ENCODE assay signal across 28 mouse cellular contexts in the genomic region with DNA sequence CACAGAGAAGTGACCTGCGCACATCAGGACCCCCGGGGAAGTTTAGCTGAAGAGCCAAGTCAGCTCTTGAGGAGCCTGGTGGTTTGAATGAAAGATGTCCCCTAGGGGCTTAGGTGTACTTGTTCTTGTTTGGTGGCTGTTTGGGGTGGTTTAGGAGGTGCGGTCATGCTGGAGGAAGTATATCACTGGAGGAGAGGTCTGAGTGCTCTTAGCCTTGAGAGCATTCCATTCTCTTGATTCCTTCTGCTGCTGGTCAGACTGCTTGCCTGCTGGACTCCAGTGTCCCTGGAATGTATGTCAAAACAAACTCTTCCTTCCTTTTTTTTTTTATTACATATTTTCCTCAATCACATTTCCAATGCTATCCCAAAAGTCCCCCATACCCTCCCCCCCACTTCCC.
DNase-seq lines count a peak whose midpoint lies in the region; ATAC-seq and TF ChIP-seq lines count a peak whose summit lies in the region.
"Had no signal": no experiment of that assay in that cellular context is flagged by ENCODE, and none has a peak within 500 bp of the region (broad histone marks: within the 10 kb centered on the region; RNA-seq: fewer than 3 reads in every experiment).

No protein-coding gene starts in this region.

- no peak overlapping the region for H3K27ac ChIP-seq in kidney, postnatal 0 days
- no peak overlapping the region for H3K27ac ChIP-seq in kidney, embryonic 14.5 days (ENCODE audit: low read depth, low read length)
- H3K27ac ChIP-seq in lung, embryonic 15.5 days: no peak overlapping the region
- H3K27ac ChIP-seq in lung, postnatal 0 days (ENCODE audit: low read length): peak overlapping the region; percentile 77
- H3K27ac ChIP-seq: embryonic facial prominence, embryonic 13.5 days; forebrain, embryonic 10.5 days; forebrain, embryonic 13.5 days; heart, embryonic 13.5 days; hindbrain, embryonic 14.5 days; hindbrain, postnatal 0 days had no signal

- H3K9ac ChIP-seq in kidney, postnatal 0 days (ENCODE audit: low read depth, low read length): no peak overlapping the region
- no peak overlapping the region for H3K9ac ChIP-seq in kidney, embryonic 14.5 days (ENCODE audit: low read depth, low read length)
- H3K9ac ChIP-seq in lung, embryonic 15.5 days: no peak overlapping the region
- no peak overlapping the region for H3K9ac ChIP-seq in lung, postnatal 0 days (replicated peaks; ENCODE audit: low read depth)
- H3K9ac ChIP-seq: embryonic facial prominence, embryonic 13.5 days; forebrain, embryonic 13.5 days; heart, embryonic 13.5 days; hindbrain, embryonic 14.5 days had no signal

- H3K4me3 ChIP-seq in kidney, postnatal 0 days (replicated peaks; ENCODE audit: low read depth, low read length): no peak overlapping the region
- H3K4me3 ChIP-seq in kidney, embryonic 14.5 days (ENCODE audit: low read length): no peak overlapping the region
- no peak overlapping the region for H3K4me3 ChIP-seq in lung, embryonic 15.5 days
- no peak overlapping the region for H3K4me3 ChIP-seq in lung, postnatal 0 days (ENCODE audit: low read depth, low read length)
- H3K4me3 ChIP-seq: embryonic facial prominence, embryonic 10.5 days; embryonic facial prominence, embryonic 13.5 days; forebrain, embryonic 10.5 days; forebrain, embryonic 13.5 days; heart, embryonic 13.5 days had no signal

- no peak overlapping the region for H3K4me2 ChIP-seq in kidney, postnatal 0 days (ENCODE audit: low read length)
- no peak overlapping the region for H3K4me2 ChIP-seq in kidney, embryonic 14.5 days (replicated peaks; ENCODE audit: low read depth, low read length)
- H3K4me2 ChIP-seq in lung, embryonic 15.5 days: no peak overlapping the region
- H3K4me2 ChIP-seq in lung, postnatal 0 days (replicated peaks; ENCODE audit: low read depth, low read length): no peak overlapping the region; the same call in 1 of the 2 replicates
- H3K4me2 ChIP-seq: embryonic facial prominence, embryonic 13.5 days; forebrain, embryonic 13.5 days; heart, embryonic 13.5 days; hindbrain, embryonic 14.5 days had no signal

- no peaks in the 10 kb centered on the region for H3K9me3 ChIP-seq in kidney, postnatal 0 days (replicated peaks; ENCODE audit: low read length)
- no peaks in the 10 kb centered on the region for H3K9me3 ChIP-seq in kidney, embryonic 14.5 days (ENCODE audit: control insufficient read depth, low read length)
- H3K9me3 ChIP-seq in lung, embryonic 15.5 days: no peaks in the 10 kb centered on the region
- no peaks in the 10 kb centered on the region for H3K9me3 ChIP-seq in lung, postnatal 0 days (ENCODE audit: low read length)
- H3K9me3 ChIP-seq: embryonic facial prominence, embryonic 10.5 days; embryonic facial prominence, embryonic 13.5 days; forebrain, embryonic 10.5 days; forebrain, embryonic 13.5 days had no signal

- no peak for ATAC-seq in kidney, postnatal 0 days (replicated peaks; ENCODE audit: low FRiP score, low read depth)
- ATAC-seq in kidney, embryonic 14.5 days (ENCODE audit: low FRiP score, low TSS enrichment): no peak
- ATAC-seq in lung, embryonic 15.5 days (ENCODE audit: borderline replicate concordance, extremely low read depth, low FRiP score, low TSS enrichment): peak; percentile 66; the same call in 1 of the 2 replicates
- ATAC-seq in lung, postnatal 0 days: peak; percentile 96
- ATAC-seq: CD4-positive, CD25-positive, alpha-beta regulatory T cell, adult 4 months; forebrain, embryonic 13.5 days; forebrain, embryonic 16.5 days; hindbrain, postnatal 0 days had no signal

- H3K36me3 ChIP-seq in kidney, postnatal 0 days (ENCODE audit: insufficient read depth, low read length): no peaks in the 10 kb centered on the region
- no peaks in the 10 kb centered on the region for H3K36me3 ChIP-seq in kidney, embryonic 14.5 days (ENCODE audit: control insufficient read depth, insufficient read depth, low read length)
- H3K36me3 ChIP-seq in lung, embryonic 15.5 days: no peaks in the 10 kb centered on the region
- H3K36me3 ChIP-seq in lung, postnatal 0 days (ENCODE audit: insufficient read depth, low read length): no peaks in the 10 kb centered on the region
- H3K36me3 ChIP-seq: embryonic facial prominence, embryonic 10.5 days; embryonic facial prominence, embryonic 13.5 days; forebrain, embryonic 10.5 days; heart, embryonic 13.5 days had no signal

- no peaks in the 10 kb centered on the region for H3K27me3 ChIP-seq in kidney, postnatal 0 days (ENCODE audit: insufficient read depth, low read length)
- no peaks in the 10 kb centered on the region for H3K27me3 ChIP-seq in kidney, embryonic 14.5 days (ENCODE audit: control insufficient read depth, insufficient read depth, low read length)
- no peaks in the 10 kb centered on the region for H3K27me3 ChIP-seq in lung, embryonic 15.5 days
- H3K27me3 ChIP-seq in lung, postnatal 0 days (replicated peaks; ENCODE audit: insufficient read depth, low read length): no peaks in the 10 kb centered on the region
- H3K27me3 ChIP-seq: embryonic facial prominence, embryonic 13.5 days; forebrain, embryonic 13.5 days had no signal

- no peak for TF ChIP-seq CTCF in kidney, postnatal 0 days (IDR thresholded peaks at IDR 0.05; ENCODE audit: low read depth)
- TF ChIP-seq CTCF in lung, postnatal 0 days (IDR thresholded peaks at IDR 0.05): peak; percentile 25; the same call in 1 of the 2 replicates

- peaks cover 4% of the 10 kb centered on the region; the same call in 1 of the 2 replicates for H3K4me1 ChIP-seq in kidney, postnatal 0 days (replicated peaks; ENCODE audit: insufficient read depth, low read length)
- H3K4me1 ChIP-seq in kidney, embryonic 14.5 days (ENCODE audit: control insufficient read depth, insufficient read depth, low read length): no peaks in the 10 kb centered on the region
- peaks cover 14% of the 10 kb centered on the region for H3K4me1 ChIP-seq in lung, embryonic 15.5 days
- peaks cover 6% of the 10 kb centered on the region; the same call in 1 of the 2 replicates for H3K4me1 ChIP-seq in lung, postnatal 0 days (ENCODE audit: insufficient read depth, low read depth, low read length)
- H3K4me1 ChIP-seq: forebrain, embryonic 13.5 days had no signal

- WGBS in kidney, postnatal 0 days: 83% methylated on average over 3 of the region's 3 CpGs
- 86% methylated on average over 3 of the region's 3 CpGs for WGBS in kidney, embryonic 14.5 days
- WGBS in lung, embryonic 15.5 days: 59% methylated on average over 3 of the region's 3 CpGs
- WGBS in lung, postnatal 0 days: 51% methylated on average over 3 of the region's 3 CpGs

- DNase-seq in kidney, postnatal 0 days (ENCODE audit: low spot score): peak; percentile 59
- DNase-seq in lung, postnatal 4 days: no peak
- peak; percentile 93 for DNase-seq in lung, postnatal 0 days (ENCODE audit: low spot score)
- DNase-seq in lung, postnatal 36 days: peak; percentile 71
- DNase-seq in layer of hippocampus, adult 18-20 months (ENCODE audit: low spot score in 2 of 2): no peak
- DNase-seq in cerebellum, postnatal 10 days: no peak
- DNase-seq: adrenal gland, adult 2 months; adrenal gland, postnatal 14 days; cerebellum, adult 11 months; cerebellum, adult 2 months; cerebellum, adult 9-11 months; cerebellum, postnatal 36 days; embryo, embryonic 11 days; gastrocnemius, postnatal 14 days; heart, adult 18-20 months; heart, postnatal 14 days; heart, postnatal 4 days had no signal

- TF ChIP-seq EP300 in lung, postnatal 0 days (IDR thresholded peaks at IDR 0.05): peak; percentile 96

Comparison
In these comparisons a context has a peak if more than half of its experiments do, and no peak if none do; other contexts are left out.
1. DNase-seq: peak in kidney, postnatal 0 days (single experiment), lung, postnatal 0 days (single experiment) and lung, postnatal 36 days (single experiment); none in lung, postnatal 4 days (0 of 2), layer of hippocampus, adult 18-20 months (0 of 2) and cerebellum, postnatal 10 days (0 of 2).
2. ATAC-seq: peak in lung, embryonic 15.5 days (single experiment) and lung, postnatal 0 days (single experiment); none in kidney, postnatal 0 days (single experiment) and kidney, embryonic 14.5 days (single experiment).